Mouse (Mus musculus) left cerebral cortex, postnatal 25 days (tissue): Measurements from ENCODE around the gene Ube2e2. TPM values are rescaled to one million over a fixed set of nuclear protein-coding genes. Genes with fewer than 3 reads are reported as not detected.
"Not testable (repeated sequence)": the region's sequence is repeated elsewhere in the genome, so short reads cannot be mapped to it uniquely, and the experiment has no call there.

Experiments used
- DNase-seq, 2 experiments: peaks; one replicate each; pipeline ENCODE4 v3.0.0; 2022; ENCODE audit warnings: low spot score in 2 of 2, mixed read lengths in 1 of 2
- intact Hi-C: fragments of 180-260 bp; cut with DNase I; formaldehyde crosslinking; loops from one replicate; pipeline ENCODE4 v1.15.1; 2025
- total RNA-seq, 2 experiments: library from RNA; stranded (reverse); gene quantifications; 2 replicates each; pipeline ENCODE4 v1.2.3; 2021

The Ube2e2 gene
- total RNA-seq, 2 experiments from 2014 or later, result 144 to 161 TPM

- DNase-seq, result peak; percentile 48 to 82
- intact Hi-C loops, result loop anchor here (10.0 kb wide), 1 partner anchor 249 kb away; no protein-coding TSS in a partner anchor
Observed at GRCm38 (mm10) chr14:18553987-18554626, 340.0 kb downstream of the Ube2e2 start.

GRCm38 (mm10) chr14:18547541-18547940, 346.5 kb downstream of the Ube2e2 start:
- intact Hi-C loops, result no loop called here
- peak; percentile 34 to 88 for DNase-seq

- DNase-seq, intact Hi-C loops: not testable (repeated sequence)
Observed at GRCm38 (mm10) chr14:18539092-18539491, 355.0 kb downstream of the Ube2e2 start.

GRCm38 (mm10) chr14:18530899-18531298, 363.2 kb downstream of the Ube2e2 start:
- intact Hi-C loops, result no loop called here
- no peak for DNase-seq

- DNase-seq, result no peak
- intact Hi-C loops, result no loop called here
Observed at GRCm38 (mm10) chr14:18530496-18530895, 363.6 kb downstream of the Ube2e2 start.
